Mouse (Mus musculus) thymus, adult 2 months (tissue): ENCODE results near the gene Nav3. TPM values are rescaled to one million over a fixed set of nuclear protein-coding genes. Genes with fewer than 3 reads are reported as not detected.
"Not testable (repeated sequence)": the region's sequence is repeated elsewhere in the genome, so short reads cannot be mapped to it uniquely, and the experiment has no call there.

ENCODE experiments used
- DNase-seq: peaks from one replicate; pipeline ENCODE4 v3.0.0; 2021
- H3K27ac ChIP-seq: fragments of 200-500 bp; 2 replicates; pipeline ENCODE4 v1.5.1; 2012; ENCODE audit warnings: low read length, control low read depth; ENCODE audit not compliant: control insufficient read depth, insufficient read depth
- H3K27me3 ChIP-seq: fragments of 200-500 bp; 2 replicates; pipeline ENCODE4 v1.6.1; 2012; ENCODE audit warnings: mild to moderate bottlenecking, low read length, moderate library complexity, mixed read lengths; ENCODE audit not compliant: control insufficient read depth, insufficient read depth
- H3K36me3 ChIP-seq: fragments of 200-500 bp; 2 replicates; pipeline ENCODE4 v1.6.1; 2012; ENCODE audit warnings: mild to moderate bottlenecking, low read length, moderate library complexity; ENCODE audit not compliant: control insufficient read depth, insufficient read depth
- H3K4me1 ChIP-seq: fragments of 200-500 bp; replicated peaks from 2 replicates; pipeline ENCODE4 v1.6.1; 2012; ENCODE audit warnings: low read length; ENCODE audit not compliant: control insufficient read depth, insufficient read depth
- H3K4me3 ChIP-seq: fragments of 200-500 bp; 2 replicates; pipeline ENCODE4 v1.5.1; 2012; ENCODE audit warnings: mild to moderate bottlenecking, low read length, control low read depth, moderate library complexity; ENCODE audit not compliant: control insufficient read depth, insufficient read depth
- CTCF ChIP-seq: fragments of 200-500 bp; IDR thresholded peaks from 2 replicates; pipeline ENCODE4 v1.5.1; 2012; ENCODE audit warnings: mild to moderate bottlenecking, control low read depth, low read length, moderate library complexity, borderline replicate concordance; ENCODE audit not compliant: control insufficient read depth, poor library complexity, insufficient read depth; ENCODE audit errors: extremely low read depth
- POLR2A ChIP-seq: fragments of 200-500 bp; IDR thresholded peaks from 2 replicates; pipeline ENCODE4 v1.6.1; 2012; ENCODE audit warnings: mild to moderate bottlenecking, low read length, control low read depth, moderate library complexity; ENCODE audit not compliant: control insufficient read depth, poor library complexity, insufficient read depth; ENCODE audit errors: extremely low read depth
- WGBS: fragments of 180-500 bp; shearing (Covaris S2); methylation state at CpG from one replicate; pipeline ENCODE4 v1.1.7; 2018; 5-methylcytosine and 5-hydroxymethylcytosine counted together
- polyA plus RNA-seq: library from polyadenylated mRNA; depleted of rRNA; stranded (reverse); fragments of >200 nt; gene quantifications from 2 replicates; pipeline ENCODE4 v1.2.3, GENCODE M21; 2012

Nav3 gene
- polyA plus RNA-seq, 1 experiment = 0.46 TPM

DNA sequence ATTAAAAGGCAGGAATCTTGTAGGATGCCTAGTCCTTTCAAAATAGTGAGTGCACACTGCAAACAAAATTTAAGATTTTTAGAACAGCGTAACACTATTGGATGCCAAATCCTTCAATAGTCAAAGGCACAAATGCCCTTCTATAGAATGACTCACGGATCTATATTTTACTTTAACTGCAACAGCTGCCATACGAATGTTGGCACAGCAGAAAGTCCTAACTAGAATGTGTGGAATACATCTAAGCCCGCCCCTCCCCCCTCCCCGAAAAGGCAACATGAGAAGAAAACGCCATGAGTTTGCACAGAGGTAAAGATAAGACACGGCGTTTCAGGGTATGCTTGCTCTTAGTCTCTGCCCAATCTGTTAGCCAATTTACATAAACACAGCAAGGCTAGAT is 383.6 kb downstream of the Nav3 start:
- no peak overlapping the region for H3K27ac ChIP-seq
- TF ChIP-seq CTCF = no peak
- TF ChIP-seq POLR2A = no peak
- no peaks in the 10 kb centered on the region for H3K36me3 ChIP-seq
- H3K4me3 ChIP-seq = no peak overlapping the region
- DNase-seq = no peak
- 95% methylated on average over 8 of the region's 8 CpGs for WGBS
- H3K27me3 ChIP-seq = no peaks in the 10 kb centered on the region
- no peaks in the 10 kb centered on the region for H3K4me1 ChIP-seq

DNA sequence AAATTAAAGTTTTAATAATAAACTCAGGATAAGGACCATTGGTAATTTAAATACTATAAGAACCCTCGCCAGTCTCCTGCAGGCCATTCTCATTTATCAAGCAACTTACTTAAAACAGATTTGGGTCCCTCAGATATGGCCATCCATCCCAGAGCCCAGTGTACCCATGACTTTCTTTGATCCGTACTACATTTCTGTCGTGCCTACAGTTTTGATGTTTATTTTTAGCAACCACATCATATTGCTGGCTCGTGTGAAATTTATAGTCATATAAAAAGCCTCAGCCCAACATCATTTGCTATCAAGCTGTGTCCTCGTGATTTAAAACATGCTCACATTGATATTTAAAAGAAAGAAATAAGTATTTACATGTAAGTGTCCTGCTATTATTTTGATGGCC is 394.8 kb downstream of the Nav3 start:
- Histone ChIP-seq H3K36me3 (no peaks in the 10 kb centered on the region), H3K27ac (no peak overlapping the region), H3K4me1 (no peaks in the 10 kb centered on the region), H3K4me3 (no peak overlapping the region), H3K27me3 (no peaks in the 10 kb centered on the region)
- DNase-seq = no peak
- TF ChIP-seq CTCF (no peak), POLR2A (no peak)
- WGBS = 87% methylated on average over 5 of the region's 5 CpGs

DNA sequence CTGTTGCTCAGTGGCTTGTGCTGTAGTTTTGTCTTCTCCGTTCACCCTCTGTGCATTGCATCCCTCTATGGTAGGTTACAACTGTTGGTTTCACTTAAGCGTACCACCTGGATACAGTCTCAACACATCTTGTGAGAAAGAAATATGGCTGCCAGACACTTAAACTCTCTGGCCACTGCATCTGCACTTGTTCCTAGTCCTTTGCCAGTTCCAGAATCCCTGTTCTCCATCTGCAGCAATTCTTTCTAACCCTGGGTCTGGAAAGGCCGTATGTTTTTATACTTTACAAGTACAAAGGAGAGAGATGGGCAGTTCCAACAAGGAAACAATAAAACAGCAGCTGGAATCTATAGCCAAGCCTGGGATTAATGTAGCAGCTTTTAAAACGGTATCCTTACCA is 418.5 kb downstream of the Nav3 start:
- H3K27ac ChIP-seq = no peak overlapping the region
- H3K4me1 ChIP-seq = no peaks in the 10 kb centered on the region
- no peak for TF ChIP-seq POLR2A
- no peaks in the 10 kb centered on the region for H3K36me3 ChIP-seq
- H3K27me3 ChIP-seq = no peaks in the 10 kb centered on the region
- no peak overlapping the region for H3K4me3 ChIP-seq
- 88% methylated on average over 4 of the region's 4 CpGs for WGBS
- no peak for DNase-seq

DNA sequence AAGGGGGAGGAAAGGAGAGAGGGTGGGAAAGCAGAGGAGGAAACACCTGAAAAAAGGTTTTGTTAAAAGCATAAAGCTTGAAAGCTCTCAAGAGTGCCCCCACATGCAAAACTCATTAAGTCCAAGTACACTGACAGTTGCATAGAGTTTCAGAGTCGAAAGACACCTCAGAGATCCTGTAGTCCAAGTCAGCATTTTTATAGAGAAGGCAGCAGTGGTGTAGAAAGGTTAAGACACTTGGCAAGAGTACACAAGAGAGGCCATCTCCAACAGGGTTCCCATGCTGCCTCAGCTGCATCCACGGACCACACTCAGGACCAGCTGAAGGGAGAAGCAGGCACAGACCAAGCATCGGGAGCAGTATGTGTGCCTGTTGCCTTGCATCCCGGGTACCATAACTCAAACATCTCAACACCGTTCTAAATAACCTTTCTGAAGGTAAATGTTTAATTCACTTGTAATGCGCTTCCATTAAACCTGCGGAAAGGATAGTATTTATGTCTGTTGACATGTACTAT is 421.4 kb downstream of the Nav3 start:
- 91% methylated on average over 7 of the region's 7 CpGs for WGBS
- TF ChIP-seq POLR2A = no peak
- TF ChIP-seq CTCF = no peak
- H3K36me3 ChIP-seq = no peaks in the 10 kb centered on the region
- DNase-seq = no peak
- H3K4me3 ChIP-seq = no peak overlapping the region
- H3K27me3 ChIP-seq = no peaks in the 10 kb centered on the region
- H3K4me1 ChIP-seq = no peaks in the 10 kb centered on the region
- no peak overlapping the region for H3K27ac ChIP-seq

DNA sequence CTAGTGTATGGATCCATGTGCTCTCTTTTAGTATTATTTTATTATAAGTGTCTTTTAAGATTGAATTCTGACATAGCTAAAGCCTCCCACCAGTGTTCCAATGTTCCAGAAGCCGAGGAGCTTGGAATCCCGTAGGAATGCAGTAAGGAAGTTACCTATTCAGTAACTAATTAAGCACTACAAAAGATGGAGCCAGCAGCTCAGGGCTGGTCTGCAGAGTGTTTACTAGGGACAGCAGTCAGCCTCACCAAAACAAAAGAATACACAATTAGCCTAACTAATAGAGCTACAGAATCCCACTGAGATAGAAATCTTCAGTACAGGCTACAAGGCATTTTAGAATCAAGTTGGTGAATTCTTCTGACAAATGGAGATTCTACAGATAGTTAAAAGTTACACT is 431.1 kb downstream of the Nav3 start:
- whole genome bisulfite sequencing = 89% methylated on average over 2 of the region's 2 CpGs

DNA sequence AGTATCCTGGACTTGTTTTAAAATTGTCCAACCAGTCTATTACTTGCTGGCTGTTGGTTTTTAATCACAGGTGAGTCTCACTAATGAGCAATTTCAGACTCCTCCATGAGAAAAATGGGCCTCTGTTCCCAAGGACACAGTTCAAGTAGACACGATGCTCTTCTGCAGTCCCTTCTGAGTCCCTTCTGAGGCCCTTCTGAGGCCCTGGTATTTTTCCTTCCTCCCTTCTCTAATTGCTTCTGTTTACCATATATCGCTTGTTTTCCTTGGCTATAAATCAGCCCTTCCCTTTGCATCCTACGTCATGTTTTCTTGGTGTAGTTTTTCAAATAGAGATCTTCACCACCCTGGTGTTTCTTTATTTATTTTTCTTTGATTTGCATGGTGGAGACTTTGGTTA is 433.9 kb downstream of the Nav3 start:
- no peak for DNase-seq
- Histone ChIP-seq H3K27ac (no peak overlapping the region), H3K4me1 (no peaks in the 10 kb centered on the region), H3K36me3 (no peaks in the 10 kb centered on the region), H3K4me3 (no peak overlapping the region), H3K27me3 (no peaks in the 10 kb centered on the region)
- 94% methylated on average over 3 of the region's 3 CpGs for WGBS
- TF ChIP-seq CTCF = no peak
- no peak for TF ChIP-seq POLR2A

More for the DNA sequence above, 431.1 kb downstream of the Nav3 start:
- not testable (repeated sequence) for H3K27ac ChIP-seq, H3K4me3 ChIP-seq, H3K27me3 ChIP-seq, H3K36me3 ChIP-seq, DNase-seq, H3K4me1 ChIP-seq

DNA sequence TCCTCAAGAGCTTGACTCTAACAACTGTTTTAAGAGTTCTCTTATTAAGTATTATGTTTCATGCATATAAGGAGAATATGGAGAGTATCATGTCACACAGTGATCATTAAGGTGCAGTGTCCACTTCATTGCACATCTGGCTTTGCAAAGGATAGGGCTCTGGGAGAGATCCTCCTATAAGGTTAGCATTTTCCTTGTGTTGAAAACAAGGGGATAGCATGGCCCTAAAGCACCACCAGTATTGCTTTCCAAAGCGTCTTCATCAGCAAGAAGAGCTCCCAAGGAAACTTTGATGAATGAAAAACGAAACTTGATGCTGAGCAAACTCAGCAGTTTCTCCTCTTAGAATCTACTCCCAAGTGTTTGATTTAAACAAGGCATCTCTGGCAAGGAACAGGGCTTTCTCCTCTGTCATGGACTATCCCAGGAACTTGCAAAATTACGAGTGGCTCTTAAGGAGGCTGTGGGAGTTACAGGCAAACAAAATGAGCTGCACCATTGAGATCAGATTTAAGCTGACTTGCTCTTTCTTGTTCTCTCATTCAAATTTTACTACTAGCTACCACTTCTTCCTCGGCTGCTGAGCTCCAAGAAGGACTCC is 436.6 kb downstream of the Nav3 start:
- DNase-seq = no peak
- Histone ChIP-seq H3K27ac (no peak overlapping the region), H3K4me3 (no peak overlapping the region), H3K4me1 (no peaks in the 10 kb centered on the region), H3K36me3 (no peaks in the 10 kb centered on the region), H3K27me3 (no peaks in the 10 kb centered on the region)
- WGBS = 68% methylated on average over 4 of the region's 4 CpGs
- no peak for TF ChIP-seq POLR2A
- no peak for TF ChIP-seq CTCF

DNA sequence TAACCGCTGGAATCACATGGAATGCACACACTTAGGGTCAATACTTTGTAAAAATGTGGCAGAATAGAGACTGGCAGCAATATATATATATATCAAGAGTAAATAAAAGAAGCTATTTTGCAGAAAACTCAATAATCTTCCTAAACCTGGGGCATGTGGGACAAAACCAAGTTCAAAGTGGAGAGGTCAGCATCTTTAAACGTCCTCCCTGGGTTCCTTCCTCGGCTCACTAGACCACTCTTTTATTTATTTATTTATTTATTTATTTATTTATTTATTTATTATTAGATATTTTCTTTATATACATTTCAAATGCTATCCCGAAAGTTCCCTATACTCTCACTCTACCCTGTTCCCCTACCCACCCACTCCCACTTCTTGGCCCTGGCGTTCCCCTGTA is 454.7 kb downstream of the Nav3 start:
- not testable (repeated sequence) for H3K4me3 ChIP-seq, H3K36me3 ChIP-seq, H3K27me3 ChIP-seq, H3K4me1 ChIP-seq, H3K27ac ChIP-seq, DNase-seq
- WGBS = 89% methylated on average over 5 of the region's 5 CpGs
